Mouse (Mus musculus): ENCODE data around the gene Surf1.
A peak's percentile ranks its signal among the peaks of the same experiment; 100 is the strongest.

Gene Surf1

GRCm38 (mm10) chr2:26915927-26916728 lies at the start of gene Surf1, which contains the start of gene Surf2:
Gene Surf1 (minus strand): TSS chr2:26916530.
Gene Surf2 (plus strand): TSS chr2:26916367.
- DNase-seq (ENCODE audit: low read depth, low spot score) = peak; percentile 90

DNA sequence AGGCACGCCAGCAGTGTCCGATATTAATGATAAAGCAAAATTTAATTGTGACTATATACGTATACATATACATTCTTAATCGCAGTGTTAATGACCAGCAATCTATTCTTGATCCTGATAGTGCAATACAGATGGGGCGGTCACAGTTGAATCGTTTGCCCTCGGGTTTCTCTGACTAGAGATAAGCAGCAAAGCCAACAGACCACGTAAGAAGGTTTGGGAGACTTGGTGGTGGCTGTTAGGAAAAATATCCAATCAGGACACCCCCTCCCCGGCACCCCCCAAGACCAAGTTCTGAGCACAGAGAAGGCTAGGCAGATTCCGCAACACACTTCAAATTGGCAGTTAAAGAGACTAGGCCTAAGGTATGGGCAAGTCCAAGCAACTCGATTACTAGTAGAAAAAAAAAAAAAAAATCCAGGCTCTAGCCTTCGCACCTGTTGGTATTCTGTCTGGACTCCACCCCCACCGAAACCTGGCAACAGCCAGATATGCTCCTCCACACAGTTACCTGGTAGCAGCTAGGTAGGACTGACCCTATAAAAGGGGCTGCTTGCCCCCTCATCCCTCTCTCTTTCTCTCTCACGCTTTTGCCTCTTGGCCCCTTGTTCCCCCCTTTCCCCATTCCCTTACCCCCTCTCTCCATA lies 48.5 kb upstream of the Surf1 start:
- no peak for DNase-seq (ENCODE audit: low read depth, low spot score)

DNA sequence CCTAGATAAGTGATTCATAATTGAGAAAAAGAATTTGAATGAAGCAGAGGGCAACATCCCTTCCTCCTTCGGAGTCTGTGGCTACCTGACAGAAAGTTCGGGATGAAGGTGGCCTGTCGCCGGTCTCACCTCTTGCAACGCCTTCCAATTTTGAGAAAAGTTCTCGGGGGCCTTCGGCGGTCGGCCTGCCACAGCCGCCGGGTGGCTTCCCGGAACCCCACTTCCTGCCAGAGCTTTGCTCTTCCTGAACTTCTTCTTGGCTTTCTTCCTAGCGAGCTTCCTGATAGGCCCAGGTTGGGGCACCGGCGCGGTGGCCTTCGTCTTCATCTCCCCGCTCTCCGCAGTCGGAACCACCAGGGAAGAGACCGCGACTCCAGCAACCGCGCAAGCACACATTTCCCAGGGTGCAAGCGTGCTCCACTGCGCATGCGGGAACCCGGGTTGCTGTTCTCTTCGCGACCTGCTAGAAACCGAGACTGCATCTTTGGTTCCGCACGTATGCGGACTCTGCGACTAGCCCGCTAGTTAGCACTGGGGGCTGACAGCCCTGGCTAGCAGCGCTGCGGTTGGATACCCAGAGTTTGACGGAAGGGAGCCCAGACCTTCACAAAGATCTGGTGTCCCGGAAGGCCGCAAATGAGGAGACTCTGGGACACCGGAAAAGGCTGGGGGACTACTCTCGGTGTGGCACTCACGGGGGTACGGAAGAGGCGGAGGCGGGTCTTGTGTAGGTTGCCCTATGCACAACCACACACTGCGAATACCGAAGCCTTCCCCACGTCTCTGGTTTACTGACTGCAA lies 47.8 kb upstream of the Surf1 start, which contains the start of gene Rexo4:
TSS of gene Rexo4 (minus strand) at position 464 of the 801 bp plus-strand sequence.
- peak; percentile 96 for DNase-seq (ENCODE audit: low read depth, low spot score)

- peak; percentile 17 for DNase-seq (ENCODE audit: low read depth, low spot score)
These were observed 44.4 kb upstream of the Surf1 start for GRCm38 (mm10) chr2:26960756-26961155.

DNA sequence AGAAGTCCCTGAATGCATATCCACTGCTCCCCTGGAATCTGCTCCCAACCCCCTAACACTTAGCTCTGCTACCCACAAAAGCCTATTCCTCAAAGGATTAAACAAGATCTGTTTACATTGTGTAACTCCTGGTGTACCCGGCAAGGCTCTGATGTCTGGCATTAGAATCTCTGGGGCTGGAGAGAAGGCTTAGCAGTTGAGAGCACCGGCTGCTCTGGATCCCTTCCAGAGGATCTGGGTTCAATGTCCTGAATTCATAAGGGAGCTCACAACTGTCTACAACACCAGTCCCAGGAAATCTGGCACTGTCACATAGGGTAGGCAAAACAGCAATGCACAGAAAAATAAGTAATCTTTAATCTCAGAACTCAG lies 41.1 kb upstream of the Surf1 start:
- DNase-seq (ENCODE audit: low read depth, low spot score) = no peak

GRCm38 (mm10) chr2:26956811-26957487 lies 40.6 kb upstream of the Surf1 start:
- no peak for DNase-seq (ENCODE audit: low read depth, low spot score)

DNA sequence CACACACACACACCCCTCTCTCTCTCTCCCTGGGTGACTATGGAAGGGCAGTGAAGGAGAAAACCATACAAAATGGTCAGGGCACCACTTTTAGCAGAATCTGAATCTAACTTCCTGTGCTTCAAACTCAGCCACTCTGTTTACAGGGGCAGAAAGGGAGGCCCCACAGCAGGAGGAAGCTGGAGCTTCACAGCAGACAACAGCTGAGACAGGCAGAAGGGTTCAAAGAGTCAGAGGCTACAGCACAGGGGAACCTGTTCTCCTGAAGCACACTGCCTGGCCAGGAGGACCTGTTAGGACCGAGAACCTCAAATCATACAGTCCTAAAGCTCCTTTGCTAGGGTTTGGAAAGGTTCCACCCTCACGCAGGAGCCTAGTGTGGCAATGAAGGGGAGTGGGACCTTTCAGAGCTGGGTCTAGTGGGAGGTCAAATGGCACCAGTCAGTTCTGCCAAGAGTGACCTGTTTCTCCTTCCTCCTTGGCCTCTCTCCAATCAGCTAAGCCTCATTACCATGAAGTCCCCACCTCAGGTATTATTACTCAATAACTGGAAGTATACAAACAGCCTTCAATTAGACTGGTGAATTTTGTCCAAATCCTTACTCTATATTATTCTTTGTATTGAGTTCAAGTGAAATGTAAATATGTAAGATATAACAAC lies 38.5 kb upstream of the Surf1 start:
- DNase-seq (ENCODE audit: low read depth, low spot score) = no peak

DNA sequence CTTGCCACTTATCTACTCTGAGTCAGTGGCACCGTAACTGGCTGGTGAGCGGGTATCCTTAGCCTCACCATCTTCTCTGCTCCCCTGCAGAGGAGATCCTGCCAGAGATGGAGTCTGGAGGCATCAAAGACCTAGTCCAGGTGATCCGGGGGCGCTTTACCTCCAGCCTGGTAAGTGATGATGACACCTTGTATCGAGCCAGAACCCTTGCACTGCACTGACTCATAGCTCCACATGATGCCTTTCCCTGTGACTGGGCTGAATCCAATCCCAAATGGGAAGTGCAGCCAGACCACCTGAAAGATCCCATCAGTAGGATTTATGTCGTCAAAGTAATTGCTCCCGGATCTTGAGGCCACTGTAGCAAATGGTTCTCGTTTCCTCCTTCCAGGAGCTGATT lies 36.5 kb upstream of the Surf1 start:
- no peak for DNase-seq (ENCODE audit: low read depth, low spot score)

- DNase-seq (ENCODE audit: low read depth, low spot score) = no peak
These were observed 35.9 kb upstream of the Surf1 start for GRCm38 (mm10) chr2:26952193-26952592.

- no peak for DNase-seq (ENCODE audit: low read depth, low spot score)
These were observed 35.1 kb upstream of the Surf1 start for GRCm38 (mm10) chr2:26951346-26951905.

GRCm38 (mm10) chr2:26950411-26950810 lies 34.1 kb upstream of the Surf1 start:
- no peak for DNase-seq (ENCODE audit: low read depth, low spot score)

DNA sequence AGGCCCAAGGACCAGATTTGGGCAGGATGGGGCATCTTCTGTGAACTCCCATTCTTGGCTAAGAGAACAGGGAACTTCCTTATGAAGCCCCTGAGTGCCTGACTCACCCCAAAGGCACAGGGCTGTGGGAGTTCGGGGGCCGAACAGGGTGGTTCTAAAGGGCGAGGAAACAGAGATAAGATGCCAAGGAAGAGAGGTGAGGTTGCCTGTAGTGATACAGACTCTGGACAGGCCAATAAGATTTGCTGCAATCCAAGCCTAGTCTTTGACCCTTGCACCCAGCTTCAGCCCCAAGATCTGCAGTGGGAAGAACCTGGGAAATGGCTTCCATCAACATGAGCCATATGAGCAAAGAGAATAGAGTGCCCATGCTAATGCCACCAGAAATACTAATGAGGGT lies 26.9 kb upstream of the Surf1 start:
- DNase-seq (ENCODE audit: low read depth, low spot score) = no peak

GRCm38 (mm10) chr2:26941539-26941938 lies 25.2 kb upstream of the Surf1 start:
- no peak for DNase-seq (ENCODE audit: low read depth, low spot score)

DNA sequence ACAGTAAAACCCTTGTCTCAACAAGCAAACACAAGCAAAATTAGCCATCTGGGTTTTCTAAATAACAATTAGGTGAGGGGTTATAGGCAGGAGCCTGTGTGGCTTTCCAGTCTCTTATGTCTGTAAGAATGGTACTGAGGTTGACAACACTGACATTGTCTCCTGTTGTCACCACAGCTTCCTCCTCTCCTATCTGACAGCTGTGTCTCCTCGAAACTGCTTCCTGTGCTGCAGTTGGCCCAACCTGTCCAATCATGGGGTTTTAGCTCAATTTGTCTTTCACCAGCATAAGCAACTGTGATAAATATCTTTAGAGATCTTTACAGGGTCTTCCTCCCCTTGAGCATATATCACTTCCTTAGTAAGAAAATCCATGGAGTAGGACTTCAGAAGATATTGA lies 20.1 kb upstream of the Surf1 start:
- peak; percentile 51 for DNase-seq (ENCODE audit: low read depth, low spot score)

- DNase-seq (ENCODE audit: low read depth, low spot score) = peak; percentile 29
These were observed 19.0 kb upstream of the Surf1 start for GRCm38 (mm10) chr2:26935286-26935685.

- DNase-seq (ENCODE audit: low read depth, low spot score) = peak; percentile 98
These were observed 17.1 kb upstream of the Surf1 start, which contains the start of the genes Surf4 and Stkld1 for GRCm38 (mm10) chr2:26933304-26934055. Gene Surf4 (minus strand): TSS chr2:26933928. Gene Stkld1 (plus strand): TSS chr2:26934047.

- peak; percentile 49 for DNase-seq (ENCODE audit: low read depth, low spot score)
These were observed 16.4 kb upstream of the Surf1 start for GRCm38 (mm10) chr2:26932473-26933303.

DNA sequence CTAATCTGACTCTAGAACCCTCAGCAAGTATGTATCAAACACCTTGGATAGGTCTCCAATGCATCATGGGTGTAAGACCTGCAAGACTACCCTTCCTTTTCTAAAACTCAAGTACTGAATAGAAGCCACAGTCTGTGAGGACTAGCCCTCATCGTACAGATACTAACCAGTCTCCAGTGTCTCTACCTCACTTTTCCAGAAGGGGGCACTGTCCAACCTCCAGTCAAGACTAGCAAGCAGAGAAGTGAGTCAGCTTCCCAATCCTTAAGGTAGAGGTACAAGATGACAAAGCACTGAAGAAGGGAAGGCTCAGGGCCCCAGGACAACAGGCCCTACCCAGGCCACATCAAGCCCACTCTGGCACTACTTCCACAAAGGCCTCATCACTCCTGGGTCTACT lies 14.1 kb upstream of the Surf1 start:
- DNase-seq (ENCODE audit: low read depth, low spot score) = peak; percentile 85

All from CD4-positive, CD25-positive, alpha-beta regulatory T cell, adult 2 months (primary cell).